Mouse (Mus musculus): ENCODE measurements around the gene Pln. TPM values are rescaled to one million over a fixed set of nuclear protein-coding genes. Genes with fewer than 3 reads are reported as not detected.

Gene Pln
- 3.2 and 3.3 TPM in 2 replicates for polyA plus RNA-seq (2012; rRNA removed)

- TF ChIP-seq CTCF (IDR thresholded peaks at IDR 0.05; ENCODE audit: extremely low read depth, insufficient read depth, low read length): no peak
- TF ChIP-seq POLR2A (IDR thresholded peaks at IDR 0.05; ENCODE audit: extremely low read depth, insufficient read depth, low read length): no peak
- H3K4me1 ChIP-seq (ENCODE audit: control insufficient read depth, insufficient read depth, low read length): peaks cover 1% of the 10 kb centered on the region; the same call in 1 of the 2 replicates
- no peak within 1 kb of the TSS for H3K27ac ChIP-seq (ENCODE audit: insufficient read depth, low read length)
- no peak within 1 kb of the TSS for H3K4me3 ChIP-seq (ENCODE audit: insufficient read depth, low read length)
These were observed at the start of gene Pln for GRCm38 (mm10) chr10:53337162-53337923. Gene Pln (plus strand): TSS chr10:53337667.

DNA sequence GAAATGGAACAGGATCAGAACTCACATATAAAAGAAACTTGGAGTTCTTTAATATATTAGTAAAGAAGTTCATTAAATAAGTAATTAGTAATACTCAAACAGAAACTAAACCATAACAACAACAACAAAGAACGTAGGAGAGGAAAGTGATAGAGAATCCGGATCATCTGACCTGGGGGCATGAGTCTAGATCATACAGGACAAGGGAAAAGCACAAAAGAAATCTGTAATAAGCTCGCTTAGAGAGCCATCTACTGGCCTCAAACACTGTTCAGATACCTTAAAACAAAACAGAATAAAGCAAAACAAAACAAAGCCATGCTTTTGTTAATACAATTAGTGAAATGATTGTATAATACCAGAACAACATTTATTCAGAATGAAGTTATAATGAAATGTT lies 31.6 kb upstream of the Pln start:
- no peak overlapping the region for H3K27ac ChIP-seq (ENCODE audit: insufficient read depth, low read length)

GRCm38 (mm10) chr10:53306674-53307073 lies 30.8 kb upstream of the Pln start:
- Histone ChIP-seq H3K27ac (ENCODE audit: insufficient read depth, low read length) (no peak overlapping the region), H3K4me1 (ENCODE audit: control insufficient read depth, insufficient read depth, low read length) (no peaks in the 10 kb centered on the region), H3K4me3 (ENCODE audit: insufficient read depth, low read length) (no peak overlapping the region)
- no peak for TF ChIP-seq POLR2A (IDR thresholded peaks at IDR 0.05; ENCODE audit: extremely low read depth, insufficient read depth, low read length)
- no peak for TF ChIP-seq CTCF (IDR thresholded peaks at IDR 0.05; ENCODE audit: extremely low read depth, insufficient read depth, low read length)

More for the DNA sequence above, 31.6 kb upstream of the Pln start:
- H3K4me1 ChIP-seq (ENCODE audit: control insufficient read depth, insufficient read depth, low read length): no peaks in the 10 kb centered on the region
- no peak overlapping the region for H3K4me3 ChIP-seq (ENCODE audit: insufficient read depth, low read length)
- TF ChIP-seq POLR2A (IDR thresholded peaks at IDR 0.05; ENCODE audit: extremely low read depth, insufficient read depth, low read length) (no peak), CTCF (IDR thresholded peaks at IDR 0.05; ENCODE audit: extremely low read depth, insufficient read depth, low read length) (no peak)

- Histone ChIP-seq H3K4me3 (ENCODE audit: insufficient read depth, low read length) (no peak overlapping the region), H3K27ac (ENCODE audit: insufficient read depth, low read length) (no peak overlapping the region), H3K4me1 (ENCODE audit: control insufficient read depth, insufficient read depth, low read length) (peaks cover 2% of the 10 kb centered on the region; the same call in 1 of the 2 replicates)
- TF ChIP-seq POLR2A (IDR thresholded peaks at IDR 0.05; ENCODE audit: extremely low read depth, insufficient read depth, low read length): no peak
- TF ChIP-seq CTCF (IDR thresholded peaks at IDR 0.05; ENCODE audit: extremely low read depth, insufficient read depth, low read length): no peak
These were observed 14.1 kb upstream of the Pln start for GRCm38 (mm10) chr10:53323367-53323766.

DNA sequence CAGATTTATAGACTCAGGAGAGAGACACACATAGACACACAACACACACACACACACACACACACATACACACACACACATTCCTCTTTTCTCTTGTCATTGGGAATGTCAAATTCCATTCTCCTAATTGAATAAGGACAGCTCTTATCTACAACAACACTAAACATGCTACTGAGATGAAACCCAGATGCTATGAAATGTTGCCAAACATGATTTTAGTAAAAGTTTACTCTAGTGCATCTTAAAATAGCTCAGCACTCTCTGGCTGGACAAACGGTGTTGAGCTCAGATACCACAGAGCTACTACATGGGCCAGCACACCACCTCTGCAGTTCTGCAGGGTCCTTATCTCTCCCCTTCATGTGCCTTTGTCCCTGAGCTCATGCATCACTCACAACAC lies 12.8 kb upstream of the Pln start:
- no peak for TF ChIP-seq POLR2A (IDR thresholded peaks at IDR 0.05; ENCODE audit: extremely low read depth, insufficient read depth, low read length)
- no peak for TF ChIP-seq CTCF (IDR thresholded peaks at IDR 0.05; ENCODE audit: extremely low read depth, insufficient read depth, low read length)
- Histone ChIP-seq H3K27ac (ENCODE audit: insufficient read depth, low read length) (no peak overlapping the region), H3K4me3 (ENCODE audit: insufficient read depth, low read length) (no peak overlapping the region), H3K4me1 (ENCODE audit: control insufficient read depth, insufficient read depth, low read length) (peaks cover 2% of the 10 kb centered on the region; the same call in 1 of the 2 replicates)

GRCm38 (mm10) chr10:53326367-53326766 lies 11.1 kb upstream of the Pln start:
- TF ChIP-seq POLR2A (IDR thresholded peaks at IDR 0.05; ENCODE audit: extremely low read depth, insufficient read depth, low read length): no peak
- no peak for TF ChIP-seq CTCF (IDR thresholded peaks at IDR 0.05; ENCODE audit: extremely low read depth, insufficient read depth, low read length)
- H3K4me1 ChIP-seq (ENCODE audit: control insufficient read depth, insufficient read depth, low read length): peaks cover 2% of the 10 kb centered on the region; the same call in 1 of the 2 replicates
- no peak overlapping the region for H3K27ac ChIP-seq (ENCODE audit: insufficient read depth, low read length)
- no peak overlapping the region for H3K4me3 ChIP-seq (ENCODE audit: insufficient read depth, low read length)

DNA sequence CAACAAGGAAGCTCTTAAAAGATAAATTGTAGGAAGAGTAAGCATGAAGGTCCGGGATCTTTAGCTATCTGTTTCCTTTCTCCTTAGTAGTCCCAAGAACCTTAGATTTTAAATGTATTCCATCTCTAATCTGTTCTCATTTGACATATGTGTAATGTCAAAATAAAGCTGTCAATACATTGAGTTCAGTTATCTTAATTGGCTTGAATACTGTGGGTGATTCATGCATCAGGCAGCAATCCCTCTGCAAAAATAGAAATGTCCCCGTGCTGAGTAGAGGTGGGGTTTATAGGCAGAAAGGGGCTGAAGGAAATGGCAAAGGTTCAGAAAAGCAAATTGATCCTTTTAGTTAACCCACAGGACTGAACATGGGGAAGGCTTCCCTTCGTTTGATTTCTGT lies 8.2 kb upstream of the Pln start:
- peaks cover 3% of the 10 kb centered on the region; the same call in 1 of the 2 replicates for H3K4me1 ChIP-seq (ENCODE audit: control insufficient read depth, insufficient read depth, low read length)
- no peak overlapping the region for H3K4me3 ChIP-seq (ENCODE audit: insufficient read depth, low read length)
- H3K27ac ChIP-seq (ENCODE audit: insufficient read depth, low read length): no peak overlapping the region
- no peak for TF ChIP-seq POLR2A (IDR thresholded peaks at IDR 0.05; ENCODE audit: extremely low read depth, insufficient read depth, low read length)

- Histone ChIP-seq H3K4me1 (ENCODE audit: control insufficient read depth, insufficient read depth, low read length) (peaks cover 1% of the 10 kb centered on the region; the same call in 1 of the 2 replicates), H3K4me3 (ENCODE audit: insufficient read depth, low read length) (no peak overlapping the region), H3K27ac (ENCODE audit: insufficient read depth, low read length) (no peak overlapping the region)
- TF ChIP-seq CTCF (IDR thresholded peaks at IDR 0.05; ENCODE audit: extremely low read depth, insufficient read depth, low read length) (no peak), POLR2A (IDR thresholded peaks at IDR 0.05; ENCODE audit: extremely low read depth, insufficient read depth, low read length) (no peak)
These were observed 4.7 kb upstream of the Pln start for GRCm38 (mm10) chr10:53332752-53333151.

DNA sequence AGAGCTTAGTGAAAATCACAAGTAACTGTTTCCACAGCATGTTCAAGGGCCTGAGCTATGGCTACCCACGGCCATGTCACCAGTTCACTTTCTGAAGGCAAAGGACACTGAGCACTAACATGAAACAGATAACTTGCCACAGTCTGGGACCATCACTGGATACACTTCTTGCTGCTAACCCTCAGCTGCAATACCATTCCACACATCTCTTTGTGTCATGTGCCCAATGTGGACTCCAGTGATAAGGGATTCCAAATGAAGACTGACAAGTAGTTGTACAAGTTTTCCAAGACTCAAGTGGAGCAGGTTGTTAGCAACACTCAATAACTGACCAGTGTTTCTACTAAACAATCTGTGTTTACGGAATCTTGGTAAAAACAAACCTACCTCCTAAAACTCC lies 2.2 kb upstream of the Pln start:
- no peak for TF ChIP-seq POLR2A (IDR thresholded peaks at IDR 0.05; ENCODE audit: extremely low read depth, insufficient read depth, low read length)
- no peak for TF ChIP-seq CTCF (IDR thresholded peaks at IDR 0.05; ENCODE audit: extremely low read depth, insufficient read depth, low read length)
- H3K27ac ChIP-seq (ENCODE audit: insufficient read depth, low read length): no peak overlapping the region
- peaks cover 1% of the 10 kb centered on the region; the same call in 1 of the 2 replicates for H3K4me1 ChIP-seq (ENCODE audit: control insufficient read depth, insufficient read depth, low read length)
- H3K4me3 ChIP-seq (ENCODE audit: insufficient read depth, low read length): no peak overlapping the region

DNA sequence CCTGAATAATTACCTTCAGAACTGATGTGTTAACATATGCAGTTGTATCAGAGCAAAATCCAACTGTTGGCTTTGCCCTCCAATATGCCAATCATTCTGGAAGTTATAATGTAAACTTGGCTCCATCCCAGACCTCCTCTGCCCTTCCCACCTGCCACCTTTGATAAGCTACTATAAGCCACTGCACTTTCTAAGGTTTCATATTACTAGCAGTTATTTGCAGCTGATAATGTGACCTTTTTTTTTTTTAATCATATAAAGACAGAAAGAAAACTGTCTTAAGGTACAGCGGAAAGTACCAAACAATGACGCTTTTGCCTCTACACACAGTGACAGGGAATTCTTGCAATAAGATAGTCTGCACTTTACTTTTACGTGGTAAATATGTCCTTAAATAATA lies 1.5 kb upstream of the Pln start:
- Histone ChIP-seq H3K27ac (ENCODE audit: insufficient read depth, low read length) (no peak overlapping the region), H3K4me1 (ENCODE audit: control insufficient read depth, insufficient read depth, low read length) (peaks cover 1% of the 10 kb centered on the region; the same call in 1 of the 2 replicates), H3K4me3 (ENCODE audit: insufficient read depth, low read length) (no peak overlapping the region)
- TF ChIP-seq POLR2A (IDR thresholded peaks at IDR 0.05; ENCODE audit: extremely low read depth, insufficient read depth, low read length) (no peak), CTCF (IDR thresholded peaks at IDR 0.05; ENCODE audit: extremely low read depth, insufficient read depth, low read length) (no peak)
